Mouse (Mus musculus) heart, embryonic 12.5 days (tissue): ENCODE data around the gene Alg14. TPM values are rescaled to one million over a fixed set of nuclear protein-coding genes. Genes with fewer than 3 reads are reported as not detected.

Experiments
- ATAC-seq: fragments of 200-750 bp; cut with Nextera tagmentation; 2 replicates; pipeline ENCODE4 v1.8.0; 2017; ENCODE audit warnings: moderate TSS enrichment, moderate library complexity; ENCODE audit not compliant: insufficient number of reproducible peaks, low FRiP score
- H3K27ac ChIP-seq: fragments of 300-500 bp; sonication (generic); 2 replicates; pipeline ENCODE4 v1.5.1; 2016; ENCODE audit warnings: mild to moderate bottlenecking, moderate library complexity; ENCODE audit not compliant: poor library complexity, severe bottlenecking
- H3K27me3 ChIP-seq: fragments of 300-500 bp; sonication (generic); replicated peaks from 2 replicates; pipeline ENCODE4 v1.6.1; 2016; ENCODE audit warnings: mild to moderate bottlenecking, moderate library complexity
- H3K36me3 ChIP-seq: fragments of 300-500 bp; sonication (generic); 2 replicates; pipeline ENCODE4 v1.6.1; 2016; ENCODE audit warnings: mild to moderate bottlenecking, moderate library complexity
- H3K4me1 ChIP-seq: fragments of 300-500 bp; sonication (generic); replicated peaks from 2 replicates; pipeline ENCODE4 v1.6.1; 2016; ENCODE audit warnings: mild to moderate bottlenecking
- H3K4me2 ChIP-seq: fragments of 300-500 bp; sonication (generic); 2 replicates; pipeline ENCODE4 v1.6.1; 2016; ENCODE audit warnings: mild to moderate bottlenecking, moderate library complexity
- H3K4me3 ChIP-seq: fragments of 300-500 bp; sonication (generic); 2 replicates; pipeline ENCODE4 v1.5.1; 2016; ENCODE audit warnings: mild to moderate bottlenecking
- H3K9ac ChIP-seq: fragments of 300-500 bp; sonication (generic); 2 replicates; pipeline ENCODE4 v1.6.1; 2016; ENCODE audit warnings: mild to moderate bottlenecking, moderate library complexity
- H3K9me3 ChIP-seq: fragments of 300-500 bp; sonication (generic); replicated peaks from 2 replicates; pipeline ENCODE4 v1.6.1; 2016; ENCODE audit warnings: mild to moderate bottlenecking, moderate library complexity
- WGBS: fragments of 180-500 bp; shearing (Covaris S2); methylation state at CpG from one replicate; pipeline ENCODE4 v1.1.7; 2016; 5-methylcytosine and 5-hydroxymethylcytosine counted together
- polyA plus RNA-seq: library from polyadenylated mRNA; unstranded; fragments of >200 nt; fragmentation: Nextera tagmentation; extraction: Ambion mirVana; gene quantifications from 2 replicates; pipeline ENCODE4 v1.2.1, GENCODE M21; 2016

Alg14 gene
- polyA plus RNA-seq, 1 experiment from 2014 or later, result 36.4 TPM

DNA sequence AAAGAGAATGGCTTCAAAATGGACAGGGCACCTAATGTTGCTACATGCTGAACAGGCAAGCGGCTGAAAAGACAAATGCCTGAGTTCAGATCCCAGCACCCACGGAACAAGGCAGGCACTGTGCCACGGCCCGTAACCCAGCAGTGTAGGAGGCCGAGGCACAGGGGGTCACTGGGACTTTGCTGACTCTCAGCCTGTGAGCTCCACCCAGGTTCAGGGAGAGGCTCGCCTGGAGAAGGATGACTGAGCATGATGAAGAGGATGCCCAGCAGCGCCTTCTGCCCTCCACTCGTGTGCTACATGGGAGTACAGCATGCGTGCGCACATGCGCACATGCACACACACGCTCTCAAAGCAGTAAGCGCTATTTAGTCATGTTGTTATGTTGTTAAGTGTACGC lies 11.9 kb upstream of the Alg14 start:
- Histone ChIP-seq H3K9me3 (0 out of 2 replicates have a peak, but pooled peaks cover 2% of the 10 kb centered on the region), H3K36me3 (no peaks in the 10 kb centered on the region), H3K27me3 (no peaks in the 10 kb centered on the region), H3K9ac (no peak overlapping the region), H3K4me2 (no peak overlapping the region), H3K4me1 (peaks cover 5% of the 10 kb centered on the region; the same call in 1 of the 2 replicates), H3K27ac (no peak overlapping the region), H3K4me3 (no peak overlapping the region)
- WGBS, result 87% methylated on average over 14 of the region's 14 CpGs
- no peak for ATAC-seq

DNA sequence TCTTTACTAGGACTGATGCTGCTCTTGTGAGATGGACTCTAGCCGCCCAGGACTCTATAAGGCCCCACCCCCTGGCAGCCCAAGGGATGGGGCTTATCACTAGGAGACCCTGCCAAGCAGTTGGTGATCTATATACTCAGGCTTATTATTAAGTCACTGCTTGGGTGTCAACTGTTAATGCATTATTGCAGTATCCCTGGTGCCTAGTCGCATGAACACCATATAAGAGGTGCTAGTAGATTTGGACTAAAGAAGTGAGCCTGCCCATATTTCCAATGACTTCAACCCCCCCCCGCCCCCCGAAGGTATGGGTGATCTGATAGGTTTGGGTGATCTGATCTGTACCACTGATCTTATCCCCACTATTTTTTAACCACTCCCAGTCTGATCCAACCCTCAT lies 8.6 kb upstream of the Alg14 start, which contains the start of gene Tmem56:
Gene Tmem56 (minus strand): TSS at position 101 of the 400 bp plus-strand sequence.
- Histone ChIP-seq H3K9me3 (0 out of 2 replicates have a peak, but pooled peaks cover 3% of the 10 kb centered on the region), H3K9ac (no peak within 1 kb of the TSS), H3K27me3 (no peaks in the 10 kb centered on the region), H3K36me3 (no peaks in the 10 kb centered on the region), H3K4me2 (no peak within 1 kb of the TSS), H3K27ac (no peak within 1 kb of the TSS), H3K4me1 (no peaks in the 10 kb centered on the region), H3K4me3 (no peak within 1 kb of the TSS)
- ATAC-seq, result no peak
- WGBS, result 82% methylated on average over 4 of the region's 4 CpGs

DNA sequence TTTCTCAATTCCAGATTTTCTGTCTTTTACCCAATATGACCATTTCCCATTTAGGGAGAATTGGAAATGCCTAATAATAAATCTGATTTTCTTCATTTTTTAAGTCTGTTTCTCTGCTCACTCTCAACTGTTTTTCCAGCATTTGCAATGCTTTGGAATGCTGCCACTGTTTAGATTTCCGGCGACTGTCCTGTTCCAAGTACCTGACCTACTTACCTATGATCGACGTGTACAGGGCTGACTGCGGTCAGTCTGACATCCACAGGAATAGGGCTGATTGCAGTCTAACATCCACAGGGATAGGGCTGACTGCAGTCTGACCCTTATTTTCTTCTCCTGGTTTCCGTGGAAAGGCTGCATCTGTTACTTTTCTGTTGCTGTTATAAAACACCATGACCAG lies 6.4 kb upstream of the Alg14 start:
- Histone ChIP-seq H3K27me3 (no peaks in the 10 kb centered on the region), H3K4me1 (no peaks in the 10 kb centered on the region), H3K4me2 (no peak overlapping the region), H3K9me3 (0 out of 2 replicates have a peak, but pooled peaks cover 3% of the 10 kb centered on the region), H3K27ac (no peak overlapping the region), H3K4me3 (no peak overlapping the region), H3K36me3 (no peaks in the 10 kb centered on the region), H3K9ac (no peak overlapping the region)
- no peak for ATAC-seq
- WGBS, result 91% methylated on average over 6 of the region's 6 CpGs

DNA sequence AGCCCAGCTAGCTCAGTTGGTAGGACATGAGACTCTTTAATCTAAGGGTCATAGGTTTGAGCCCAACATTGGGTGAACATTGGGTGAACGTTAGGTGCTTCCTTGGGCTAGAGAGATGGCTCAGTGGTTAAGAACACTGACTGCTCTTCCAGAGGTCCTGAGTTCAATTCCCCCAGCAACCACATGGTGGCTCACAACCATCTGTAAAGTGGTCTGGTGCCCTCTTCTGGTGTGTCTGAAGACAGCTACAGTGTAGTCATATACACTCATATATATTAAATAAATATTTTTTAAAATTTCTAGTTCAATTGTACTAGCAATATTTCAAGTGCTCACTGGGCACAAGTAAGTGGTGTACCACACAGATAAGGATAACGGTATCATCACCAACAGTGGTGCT lies 4.4 kb upstream of the Alg14 start:
- ATAC-seq, result no peak
- Histone ChIP-seq H3K27me3 (no peaks in the 10 kb centered on the region), H3K4me2 (no peak overlapping the region), H3K36me3 (no peaks in the 10 kb centered on the region), H3K4me3 (no peak overlapping the region), H3K9ac (no peak overlapping the region), H3K4me1 (peaks cover 4% of the 10 kb centered on the region; the same call in 1 of the 2 replicates), H3K9me3 (0 out of 2 replicates have a peak, but pooled peaks cover 3% of the 10 kb centered on the region), H3K27ac (no peak overlapping the region)
- WGBS, result 94% methylated on average over 2 of the region's 2 CpGs

DNA sequence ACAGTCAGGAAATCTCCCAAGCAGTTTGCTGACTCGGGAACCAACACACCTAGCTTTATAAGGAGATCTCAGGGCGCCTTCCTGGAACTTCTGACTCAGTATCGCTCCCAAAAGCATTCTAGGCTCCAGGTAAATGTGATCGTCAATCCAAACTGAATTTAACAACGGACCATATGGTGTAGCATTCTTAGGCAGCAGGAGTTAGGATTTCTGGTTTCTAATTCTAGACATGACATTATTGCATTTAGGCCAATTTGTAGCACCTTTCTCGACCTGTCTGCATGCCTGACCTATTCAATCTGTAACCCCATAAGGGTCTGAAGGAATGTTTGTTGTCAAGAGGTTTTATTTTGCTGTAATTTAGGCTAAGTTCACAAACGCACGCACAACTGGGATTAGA lies 892 bp upstream of the Alg14 start:
- 66% methylated on average over 8 of the region's 8 CpGs for WGBS

DNA sequence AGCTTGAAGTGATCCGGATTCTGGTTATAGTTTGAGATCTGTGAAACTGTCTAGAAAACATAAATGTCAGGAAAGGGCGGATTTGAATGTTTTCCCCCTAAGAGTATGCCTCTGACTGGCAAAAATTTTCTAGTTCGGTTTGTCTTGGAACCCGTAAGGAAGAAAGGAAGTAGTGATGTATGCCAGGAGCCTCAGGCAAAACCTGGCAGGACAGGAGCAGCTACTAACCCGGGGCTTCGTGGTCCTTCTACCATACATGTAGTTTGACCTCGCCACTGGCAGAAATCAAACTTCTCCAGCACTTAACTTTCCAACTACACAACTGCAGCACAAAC lies 381 bp upstream of the Alg14 start:
- Histone ChIP-seq H3K27ac (peak overlapping the region; percentile 92; the same call in 1 of the 2 replicates), H3K27me3 (no peaks in the 10 kb centered on the region), H3K4me3 (peak overlapping the region; percentile 56), H3K4me1 (peaks cover 8% of the 10 kb centered on the region; the same call in 1 of the 2 replicates), H3K9ac (peak overlapping the region; percentile 70), H3K36me3 (no peaks in the 10 kb centered on the region), H3K4me2 (peak overlapping the region; percentile 65), H3K9me3 (no peaks in the 10 kb centered on the region)
- 5% methylated on average over 7 of the region's 7 CpGs for WGBS
- ATAC-seq, result peak; percentile 7; the same call in 1 of the 2 replicates

More for the DNA sequence above, 892 bp upstream of the Alg14 start:
- no peaks in the 10 kb centered on the region for H3K27me3 ChIP-seq
- no peak for ATAC-seq
- no peaks in the 10 kb centered on the region for H3K9me3 ChIP-seq
- H3K9ac ChIP-seq, result peak overlapping the region; percentile 70
- no peaks in the 10 kb centered on the region for H3K36me3 ChIP-seq
- peak overlapping the region; percentile 56; the same call in 1 of the 2 replicates for H3K4me3 ChIP-seq
- H3K4me1 ChIP-seq, result peaks cover 8% of the 10 kb centered on the region; the same call in 1 of the 2 replicates
- peak overlapping the region; percentile 65 for H3K4me2 ChIP-seq
- peak overlapping the region; percentile 92; the same call in 1 of the 2 replicates for H3K27ac ChIP-seq

DNA sequence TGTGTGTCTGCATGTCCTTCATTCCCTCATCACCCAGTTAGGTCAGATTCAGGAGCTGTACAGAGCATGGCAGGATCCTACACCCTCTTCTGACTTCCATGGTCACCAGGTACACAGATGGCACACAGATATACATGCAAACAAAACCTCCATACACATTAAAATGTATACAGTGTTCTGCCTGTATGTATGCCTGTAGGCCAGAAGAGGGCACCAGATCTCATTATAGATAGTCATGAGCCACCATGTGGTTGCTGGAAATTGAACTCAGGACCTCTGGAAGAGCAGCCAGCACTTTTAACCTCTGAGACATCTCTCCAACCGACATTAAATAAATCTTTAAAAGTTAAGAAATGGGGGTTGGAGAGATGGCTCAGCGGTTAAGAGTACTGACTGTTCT lies 2.6 kb downstream of the Alg14 start:
- Histone ChIP-seq H3K4me2 (no peak overlapping the region), H3K9ac (no peak overlapping the region), H3K27me3 (no peaks in the 10 kb centered on the region), H3K4me3 (no peak overlapping the region), H3K27ac (no peak overlapping the region), H3K4me1 (peaks cover 8% of the 10 kb centered on the region; the same call in 1 of the 2 replicates), H3K36me3 (no peaks in the 10 kb centered on the region), H3K9me3 (no peaks in the 10 kb centered on the region)
- 78% methylated on average over 2 of the region's 2 CpGs for WGBS
- ATAC-seq, result no peak

DNA sequence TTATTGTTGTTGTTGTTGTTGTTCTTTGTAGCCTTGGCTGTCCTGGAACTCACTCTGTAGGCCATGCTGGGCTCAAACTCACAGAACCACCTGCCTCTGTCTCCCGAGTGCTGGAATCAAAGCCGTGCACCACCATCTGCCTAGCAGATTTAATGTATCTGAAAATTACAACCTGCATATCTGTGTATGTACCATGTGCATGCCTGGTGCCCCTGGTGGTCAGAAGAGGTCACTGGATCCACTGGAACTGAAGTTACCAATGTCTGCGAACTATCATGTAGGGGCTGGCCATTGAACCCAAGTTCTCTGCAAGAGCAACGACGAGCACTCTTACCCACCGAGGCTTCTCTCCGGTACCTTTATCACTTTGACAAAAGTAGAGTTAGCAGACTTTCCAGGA lies 15.1 kb downstream of the Alg14 start:
- no peak for ATAC-seq
- H3K4me1 ChIP-seq, result 0 out of 2 replicates have a peak, but pooled peaks cover 2% of the 10 kb centered on the region
- no peak overlapping the region for H3K27ac ChIP-seq
- H3K4me3 ChIP-seq, result no peak overlapping the region
- no peaks in the 10 kb centered on the region for H3K9me3 ChIP-seq
- H3K9ac ChIP-seq, result no peak overlapping the region
- H3K4me2 ChIP-seq, result no peak overlapping the region
- no peaks in the 10 kb centered on the region for H3K27me3 ChIP-seq
- peaks cover 11% of the 10 kb centered on the region; the same call in 1 of the 2 replicates for H3K36me3 ChIP-seq
- WGBS, result 90% methylated on average over 7 of the region's 7 CpGs

DNA sequence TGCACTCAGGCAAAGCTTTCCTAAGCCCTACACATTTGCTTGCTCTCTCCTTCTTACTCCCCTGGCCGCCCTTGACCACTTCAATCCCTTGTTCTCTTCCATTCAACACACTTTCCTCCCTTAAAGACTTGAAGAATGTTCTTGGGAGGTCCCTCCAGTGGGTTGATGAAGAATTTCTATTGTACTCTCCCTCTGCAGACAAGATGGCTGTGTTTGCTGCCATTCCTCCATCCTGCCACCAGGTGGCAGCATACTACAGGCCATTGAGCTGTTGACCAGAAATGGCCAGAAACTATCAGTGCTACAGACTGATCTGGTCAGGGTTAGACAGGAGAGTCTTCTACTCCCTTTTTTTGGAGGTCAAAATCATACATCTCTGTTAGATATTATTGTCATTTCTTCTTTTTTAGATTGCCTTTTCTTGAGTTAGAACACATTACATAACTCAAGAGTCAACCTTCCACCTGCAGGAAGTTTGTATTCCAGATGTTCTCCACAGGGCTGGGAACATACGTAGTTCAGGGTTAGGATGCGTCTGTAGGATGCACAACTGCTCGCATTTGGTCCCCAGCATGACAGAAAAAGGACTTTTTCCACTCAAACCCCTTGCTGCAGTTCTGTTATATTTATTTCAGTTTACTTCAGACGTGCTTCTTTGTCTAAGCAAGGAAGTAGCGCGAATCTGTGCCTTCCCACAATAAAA lies 16.1 kb downstream of the Alg14 start:
- 72% methylated on average over 7 of the region's 7 CpGs for WGBS
- Histone ChIP-seq H3K4me3 (no peak overlapping the region), H3K4me1 (0 out of 2 replicates have a peak, but pooled peaks cover 2% of the 10 kb centered on the region), H3K4me2 (no peak overlapping the region), H3K27ac (no peak overlapping the region), H3K27me3 (no peaks in the 10 kb centered on the region), H3K9me3 (no peaks in the 10 kb centered on the region), H3K9ac (no peak overlapping the region), H3K36me3 (0 out of 2 replicates have a peak, but pooled peaks cover 7% of the 10 kb centered on the region)
- no peak; the same call in 1 of the 2 replicates for ATAC-seq

DNA sequence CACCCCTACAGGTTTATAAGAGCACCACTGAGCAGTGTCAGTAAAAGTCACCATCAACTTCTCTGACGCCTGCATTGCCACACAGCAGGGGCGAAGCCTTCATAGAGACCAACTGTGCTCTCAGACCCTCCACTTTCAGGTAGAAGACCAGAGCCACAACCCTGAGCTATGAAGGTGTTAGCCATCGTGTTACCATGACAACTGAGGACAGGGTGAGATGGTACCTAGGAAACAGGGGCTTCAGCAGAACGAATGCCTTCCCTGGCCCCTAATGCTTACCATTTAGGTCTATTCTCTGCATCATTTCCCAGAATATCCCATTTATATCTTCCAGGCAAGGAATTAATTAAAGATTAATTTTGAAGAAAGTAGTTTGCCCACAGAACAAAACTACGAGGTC lies 17.4 kb downstream of the Alg14 start:
- H3K4me3 ChIP-seq, result no peak overlapping the region
- H3K9me3 ChIP-seq, result no peaks in the 10 kb centered on the region
- no peak overlapping the region for H3K27ac ChIP-seq
- H3K27me3 ChIP-seq, result no peaks in the 10 kb centered on the region
- H3K4me1 ChIP-seq, result peaks cover 4% of the 10 kb centered on the region; the same call in 1 of the 2 replicates
- no peak for ATAC-seq
- no peak overlapping the region for H3K4me2 ChIP-seq
- WGBS, result 89% methylated on average over 5 of the region's 5 CpGs
- 0 out of 2 replicates have a peak, but pooled peaks cover 5% of the 10 kb centered on the region for H3K36me3 ChIP-seq
- H3K9ac ChIP-seq, result no peak overlapping the region

DNA sequence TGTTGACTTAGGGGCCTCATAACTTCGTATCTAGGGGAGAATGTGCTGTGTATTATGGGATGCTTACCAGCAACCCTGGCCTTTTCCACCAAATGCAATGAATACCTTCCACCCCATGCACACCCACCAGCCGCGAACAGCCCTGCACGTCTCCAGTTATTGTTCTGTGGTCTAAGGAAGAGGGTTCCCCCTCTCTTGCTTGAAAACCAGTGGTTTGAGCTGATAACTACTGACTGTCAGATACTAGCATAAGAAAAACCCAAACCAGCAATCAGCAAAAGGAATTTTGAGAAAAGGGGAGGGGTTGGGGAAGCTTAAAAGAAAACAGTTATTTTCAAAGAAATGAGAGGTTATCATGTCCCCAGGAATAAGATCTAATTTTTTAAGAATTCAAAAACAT lies 17.9 kb downstream of the Alg14 start:
- Histone ChIP-seq H3K9ac (no peak overlapping the region), H3K27me3 (no peaks in the 10 kb centered on the region), H3K4me1 (peaks cover 4% of the 10 kb centered on the region; the same call in 1 of the 2 replicates), H3K9me3 (no peaks in the 10 kb centered on the region), H3K4me3 (no peak overlapping the region), H3K27ac (no peak overlapping the region), H3K36me3 (0 out of 2 replicates have a peak, but pooled peaks cover 5% of the 10 kb centered on the region), H3K4me2 (no peak overlapping the region)
- 87% methylated on average over 4 of the region's 4 CpGs for WGBS
- no peak for ATAC-seq
